Mouse (Mus musculus) testis, adult 2 months (tissue): ENCODE results near the gene Ppp1r14c. TPM values are rescaled to one million over a fixed set of nuclear protein-coding genes. Genes with fewer than 3 reads are reported as not detected.

Source experiments
- H3K27ac ChIP-seq: fragments of 200-500 bp; 2 replicates; pipeline ENCODE4 v1.5.1; 2012; ENCODE audit warnings: low read depth, low read length; ENCODE audit not compliant: control insufficient read depth, insufficient read depth
- H3K27me3 ChIP-seq: fragments of 200-500 bp; 2 replicates; pipeline ENCODE4 v1.6.1; 2012; ENCODE audit warnings: mild to moderate bottlenecking, low read length, moderate library complexity; ENCODE audit not compliant: control insufficient read depth, insufficient read depth
- H3K36me3 ChIP-seq: fragments of 200-500 bp; 2 replicates; pipeline ENCODE4 v1.6.1; 2012; ENCODE audit warnings: mild to moderate bottlenecking, low read length; ENCODE audit not compliant: control insufficient read depth, insufficient read depth
- H3K4me1 ChIP-seq: fragments of 200-500 bp; 2 replicates; pipeline ENCODE4 v1.6.1; 2012; ENCODE audit warnings: low read length; ENCODE audit not compliant: control insufficient read depth, insufficient read depth
- H3K4me3 ChIP-seq: fragments of 200-500 bp; 2 replicates; pipeline ENCODE4 v1.5.1; 2012; ENCODE audit warnings: low read depth, mild to moderate bottlenecking, low read length, moderate library complexity, mixed read lengths; ENCODE audit not compliant: control insufficient read depth
- CTCF ChIP-seq: fragments of 200-500 bp; IDR thresholded peaks from 2 replicates; pipeline ENCODE4 v1.5.1; 2012; ENCODE audit warnings: low read depth, mild to moderate bottlenecking, inconsistent platforms, low read length, moderate library complexity; ENCODE audit not compliant: control insufficient read depth, insufficient read depth, insufficient replicate concordance
- POLR2A ChIP-seq: fragments of 200-500 bp; IDR thresholded peaks from 2 replicates; pipeline ENCODE4 v1.6.1; 2012; ENCODE audit warnings: low read depth, mild to moderate bottlenecking, inconsistent platforms, low read length, moderate library complexity; ENCODE audit not compliant: control insufficient read depth
- polyA plus RNA-seq: library from polyadenylated mRNA; depleted of rRNA; stranded (reverse); fragments of >200 nt; gene quantifications from 2 replicates; pipeline ENCODE4 v1.2.3, GENCODE M21; 2012; rRNA removed

The Ppp1r14c gene
- polyA plus RNA-seq, 1 experiment: 0.11 TPM

GRCm38 (mm10) chr10:3510486-3510885, 144.6 kb downstream of the Ppp1r14c start:
- H3K27ac ChIP-seq: no peak overlapping the region
- TF ChIP-seq CTCF (no peak), POLR2A (no peak)
- H3K4me3 ChIP-seq: no peak overlapping the region
- H3K4me1 ChIP-seq: no peaks in the 10 kb centered on the region
- no peaks in the 10 kb centered on the region for H3K27me3 ChIP-seq
- H3K36me3 ChIP-seq: no peaks in the 10 kb centered on the region

GRCm38 (mm10) chr10:3511401-3511800, 145.5 kb downstream of the Ppp1r14c start:
- TF ChIP-seq POLR2A: no peak
- no peak for TF ChIP-seq CTCF
- Histone ChIP-seq H3K4me3 (no peak overlapping the region), H3K4me1 (no peaks in the 10 kb centered on the region), H3K27me3 (no peaks in the 10 kb centered on the region), H3K27ac (no peak overlapping the region), H3K36me3 (no peaks in the 10 kb centered on the region)

GRCm38 (mm10) chr10:3512620-3513305, 146.9 kb downstream of the Ppp1r14c start:
- H3K4me1 ChIP-seq: no peaks in the 10 kb centered on the region
- no peak overlapping the region for H3K4me3 ChIP-seq
- H3K27me3 ChIP-seq: no peaks in the 10 kb centered on the region
- no peaks in the 10 kb centered on the region for H3K36me3 ChIP-seq
- H3K27ac ChIP-seq: no peak overlapping the region
- no peak for TF ChIP-seq POLR2A
- no peak for TF ChIP-seq CTCF

- Histone ChIP-seq H3K27ac (no peak overlapping the region), H3K4me1 (no peaks in the 10 kb centered on the region), H3K36me3 (no peaks in the 10 kb centered on the region), H3K27me3 (no peaks in the 10 kb centered on the region), H3K4me3 (no peak overlapping the region)
- TF ChIP-seq CTCF (no peak), POLR2A (no peak)
These were observed 148.1 kb downstream of the Ppp1r14c start for GRCm38 (mm10) chr10:3513947-3514346.

Other genes with a start within 250 kb of the Ppp1r14c start
- not detected in 2 replicates for gene H60c, start 98.3 kb upstream of the Ppp1r14c start, polyA plus RNA-seq
- not detected in 2 replicates for gene Iyd, start 174.2 kb downstream of the Ppp1r14c start, polyA plus RNA-seq